Mouse (Mus musculus) frontal cortex, adult (tissue): ENCODE measurements around the gene Trmt44.

Source experiments
- ATAC-seq: cut with Nextera tagmentation; 2 replicates; pipeline ENCODE4 v1.9.2; 2017; ENCODE audit warnings: mild to moderate bottlenecking, moderate library complexity, mixed read lengths; ENCODE audit not compliant: low TSS enrichment

Trmt44 gene

GRCm38 (mm10) chr5:35574653-35575599, at the start of gene Trmt44:
Trmt44 (minus strand) TSS chr5:35575070.
- peak; percentile 100 for ATAC-seq

- no peak for ATAC-seq
These were observed 49.0 kb upstream of the Trmt44 start for GRCm38 (mm10) chr5:35623831-35624230.

DNA sequence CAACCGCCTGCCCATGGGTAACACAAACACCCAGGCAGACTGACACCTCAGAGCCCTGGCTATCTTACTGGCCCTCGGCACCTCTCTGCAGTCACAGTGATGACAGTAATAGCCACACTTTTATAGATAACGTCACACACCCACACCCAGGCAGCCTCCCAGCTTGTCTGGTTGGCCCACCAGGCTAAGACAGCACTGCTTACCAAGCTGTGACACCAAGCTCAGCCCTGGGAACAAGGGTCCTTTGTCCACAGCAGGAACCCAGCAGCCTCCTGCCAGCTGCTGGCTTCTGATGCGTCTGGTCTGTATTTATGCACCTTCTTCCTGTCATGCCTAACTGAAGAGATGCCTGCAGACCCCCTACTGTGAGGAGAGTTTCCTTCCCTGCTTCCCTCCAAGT, 46.2 kb upstream of the Trmt44 start:
- ATAC-seq, result no peak; the same call in 1 of the 2 replicates

GRCm38 (mm10) chr5:35616943-35617342, 42.1 kb upstream of the Trmt44 start:
- ATAC-seq, result no peak

GRCm38 (mm10) chr5:35612722-35613121, 37.9 kb upstream of the Trmt44 start:
- ATAC-seq, result no peak

DNA sequence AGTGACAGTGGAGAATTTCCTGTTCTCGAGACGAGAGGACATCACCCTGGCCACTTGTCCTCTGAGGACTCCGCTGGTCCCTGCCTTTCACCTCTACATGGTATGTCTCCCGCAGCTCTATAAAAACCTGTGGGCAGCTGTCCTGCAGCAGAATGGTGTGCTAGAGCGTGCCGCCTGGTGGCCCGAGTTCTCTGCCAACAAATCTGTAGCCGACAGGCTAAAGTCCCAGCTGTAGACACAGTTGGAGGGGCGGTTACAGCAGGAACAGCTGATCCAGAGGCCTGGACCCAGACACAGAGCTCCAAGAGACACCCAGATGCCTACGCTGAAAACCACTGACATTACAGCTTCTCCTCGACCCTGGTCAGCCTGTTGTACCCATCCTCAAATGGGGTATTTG, 37.0 kb upstream of the Trmt44 start:
- no peak for ATAC-seq

GRCm38 (mm10) chr5:35611170-35611569, 36.3 kb upstream of the Trmt44 start:
- no peak for ATAC-seq

- no peak for ATAC-seq
These were observed 35.5 kb upstream of the Trmt44 start for GRCm38 (mm10) chr5:35610381-35610780.

GRCm38 (mm10) chr5:35609971-35610370, 35.1 kb upstream of the Trmt44 start:
- ATAC-seq, result no peak

GRCm38 (mm10) chr5:35609381-35609780, 34.5 kb upstream of the Trmt44 start:
- no peak for ATAC-seq

- no peak for ATAC-seq
These were observed 33.7 kb upstream of the Trmt44 start for GRCm38 (mm10) chr5:35608559-35608958.

GRCm38 (mm10) chr5:35607784-35608183, 32.9 kb upstream of the Trmt44 start:
- 0 out of 2 replicates have a peak, but pooled peaks have one; percentile 29 for ATAC-seq

- no peak for ATAC-seq
These were observed 31.9 kb upstream of the Trmt44 start for GRCm38 (mm10) chr5:35606800-35607199.

GRCm38 (mm10) chr5:35605355-35605754, 30.5 kb upstream of the Trmt44 start:
- ATAC-seq, result no peak

GRCm38 (mm10) chr5:35601526-35601925, 26.7 kb upstream of the Trmt44 start:
- no peak for ATAC-seq

DNA sequence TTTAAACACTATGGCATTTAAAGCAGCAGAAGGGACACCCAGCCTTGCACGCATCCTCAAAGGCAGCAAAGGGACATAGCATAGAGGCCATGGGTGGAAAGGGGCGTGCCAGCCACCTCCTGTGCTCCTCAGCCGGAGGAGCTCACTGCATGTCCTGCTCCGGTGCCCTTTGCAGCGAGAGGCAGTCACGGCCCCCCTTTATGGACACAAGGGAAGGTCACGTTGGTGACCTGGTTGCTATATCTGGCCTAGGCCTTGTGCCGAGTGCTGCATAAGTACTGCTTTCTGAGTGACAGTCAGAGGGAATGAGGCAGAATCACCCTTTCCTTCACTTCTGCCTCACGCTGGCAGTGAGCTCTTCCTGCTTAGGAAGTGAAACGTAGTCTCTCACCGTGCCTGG, 25.4 kb upstream of the Trmt44 start:
- ATAC-seq, result no peak

GRCm38 (mm10) chr5:35596169-35597160, 21.6 kb upstream of the Trmt44 start:
- no peak for ATAC-seq

DNA sequence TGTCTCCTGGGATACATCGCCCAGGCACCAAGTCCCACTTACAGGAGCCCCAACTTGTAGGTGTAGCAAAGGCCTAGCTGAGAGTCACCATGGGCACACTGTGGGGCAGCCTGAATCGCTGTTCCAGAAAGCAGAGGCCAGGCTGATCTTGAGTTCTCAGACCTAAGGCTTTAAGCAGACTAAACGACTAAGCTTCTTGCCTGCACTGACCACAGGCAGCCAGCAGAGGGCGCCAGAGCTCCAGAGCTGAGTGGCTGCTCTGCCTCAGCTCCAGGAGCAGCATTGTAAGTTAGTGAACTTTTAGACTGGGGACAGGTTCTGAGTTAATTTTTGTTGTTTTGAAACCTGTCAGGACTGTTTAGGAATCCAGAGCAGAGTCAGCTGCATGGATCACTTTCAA, 20.8 kb upstream of the Trmt44 start:
- peak; percentile 84 for ATAC-seq

- no peak for ATAC-seq
These were observed 19.9 kb upstream of the Trmt44 start for GRCm38 (mm10) chr5:35594768-35595167.

- ATAC-seq, result no peak
These were observed 18.4 kb upstream of the Trmt44 start for GRCm38 (mm10) chr5:35593272-35593671.

GRCm38 (mm10) chr5:35592824-35593223, 18.0 kb upstream of the Trmt44 start:
- no peak for ATAC-seq

DNA sequence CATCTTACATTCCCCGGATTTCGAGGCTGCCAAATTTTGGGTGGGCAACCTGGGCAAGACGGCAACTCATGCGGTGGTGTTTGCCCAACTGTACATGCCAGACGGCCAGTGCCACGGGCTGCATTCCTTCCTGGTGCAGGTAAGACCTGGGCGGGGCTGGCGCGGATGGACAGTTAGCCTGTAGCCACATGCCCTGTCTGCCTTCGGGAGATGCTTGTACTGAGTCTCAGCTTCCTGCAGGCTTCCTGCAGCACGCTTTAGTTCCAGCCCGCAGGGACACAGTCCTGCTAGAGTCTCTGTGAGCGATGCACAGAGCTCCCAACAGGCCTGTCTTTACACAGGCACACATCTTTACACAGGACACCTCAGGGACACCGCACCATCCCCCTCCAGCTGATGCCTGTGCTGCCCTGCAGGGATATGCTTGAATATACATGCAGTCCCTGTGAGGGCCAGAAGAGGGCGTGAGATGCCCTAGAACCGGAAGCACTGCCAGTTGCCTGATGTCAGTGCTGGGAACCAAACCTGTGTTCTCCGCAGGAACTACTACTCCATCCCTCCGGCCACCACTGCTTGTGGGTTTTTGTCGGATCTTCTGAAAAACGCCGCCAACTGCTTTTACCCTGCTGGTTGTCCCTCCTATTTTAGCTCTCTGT, 17.3 kb upstream of the Trmt44 start:
- no peak for ATAC-seq
